ENCODE assay signal across 8 mouse cellular contexts in the genomic region with DNA sequence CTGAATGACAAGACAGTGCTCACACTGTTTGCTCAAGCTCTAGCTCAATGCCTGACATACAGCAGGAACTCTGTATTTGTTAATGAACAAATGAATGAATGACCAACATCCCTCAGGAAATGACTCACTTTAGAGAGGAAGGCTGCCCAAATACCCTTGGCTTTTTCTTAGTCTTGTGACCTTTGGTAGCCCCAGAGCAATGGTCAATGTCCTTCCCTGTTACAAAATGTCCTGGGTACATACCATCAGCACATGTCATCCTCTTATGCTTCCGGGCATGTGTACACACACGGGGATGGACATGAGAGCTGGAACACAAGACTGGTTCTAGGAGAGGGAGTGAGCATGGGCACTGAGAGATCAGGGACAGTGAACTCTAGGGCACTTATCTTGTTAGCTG. TPM values are rescaled to one million over a fixed set of nuclear protein-coding genes. Genes with fewer than 3 reads are reported as not detected.
DNase-seq lines count a peak whose midpoint lies in the region; TF ChIP-seq lines count a peak whose summit lies in the region.
"Had no signal": no experiment of that assay in that cellular context is flagged by ENCODE, and none has a peak within 500 bp of the region (broad histone marks: within the 10 kb centered on the region; RNA-seq: fewer than 3 reads in every experiment).

No protein-coding gene starts in this region.

- intact Hi-C loops in heart, postnatal 25 days (cut with DNase I) = no loop called here

- H3K36me3 ChIP-seq in liver, adult 2 months (ENCODE audit: control insufficient read depth, insufficient read depth, low read length) = no peaks in the 10 kb centered on the region
- H3K36me3 ChIP-seq in myocyte (ENCODE audit: control insufficient read depth, insufficient read depth) = peaks cover 4% of the 10 kb centered on the region

- TF ChIP-seq POLR2A in liver, adult 2 months (IDR thresholded peaks at IDR 0.05; ENCODE audit: extremely low read depth, insufficient read depth, low read length) = no peak
- TF ChIP-seq POLR2A in myocyte (IDR thresholded peaks at IDR 0.05; ENCODE audit: insufficient read length, low read depth) = no peak

- no peak overlapping the region for H3K9ac ChIP-seq in liver, adult 2 months (ENCODE audit: low read depth, low read length)

- DNase-seq in liver, adult 2 months (ENCODE audit: extremely low read depth, low read depth, low spot score) = peak; percentile 93
- no peak for DNase-seq in liver
- peak; percentile 61 for DNase-seq in heart, postnatal 25 days (ENCODE audit: low spot score)
- no peak for DNase-seq in testis, postnatal 10 days (ENCODE audit: low spot score)
- DNase-seq in layer of hippocampus, postnatal 25 days (ENCODE audit: extremely low spot score in 1 of 2, low spot score in 1 of 2) = no peak
- DNase-seq: thymus, postnatal 4 days had no signal

- H3K79me2 ChIP-seq in liver, adult 2 months (ENCODE audit: control insufficient read depth, insufficient read depth, low read length) = peaks cover 31% of the 10 kb centered on the region; the same call in 1 of the 2 replicates
- H3K79me2 ChIP-seq in myocyte (ENCODE audit: control insufficient read depth, insufficient read depth) = peaks cover 73% of the 10 kb centered on the region

- peaks cover 35% of the 10 kb centered on the region for H3K4me1 ChIP-seq in liver, adult 2 months (ENCODE audit: control insufficient read depth, insufficient read depth, low read length)
- H3K4me1 ChIP-seq in brown adipose tissue, adult 24 weeks (ENCODE audit: control insufficient read depth, insufficient read depth, insufficient read length, low read length) = peaks cover 28% of the 10 kb centered on the region

- no peak for TF ChIP-seq CTCF in liver, adult 2 months (IDR thresholded peaks at IDR 0.05; ENCODE audit: low read depth, low read length)

- H3K27me3 ChIP-seq in liver, adult 2 months (ENCODE audit: control insufficient read depth, insufficient read depth, low read length) = no peaks in the 10 kb centered on the region
- no peaks in the 10 kb centered on the region for H3K27me3 ChIP-seq in myocyte (ENCODE audit: control insufficient read depth, insufficient read depth, insufficient read length)

- no peak overlapping the region for H3K4me3 ChIP-seq in liver, adult 2 months (ENCODE audit: insufficient read depth, low read depth, low read length)
- H3K4me3 ChIP-seq in brown adipose tissue, adult 24 weeks (ENCODE audit: insufficient read depth, low read depth, low read length) = no peak overlapping the region
- H3K4me3 ChIP-seq in myocyte = no peak overlapping the region

- H3ac ChIP-seq in myocyte (ENCODE audit: control insufficient read depth, insufficient read length) = no peak overlapping the region

- H3K27ac ChIP-seq in liver, adult 2 months (replicated peaks; ENCODE audit: insufficient read depth, low read depth, low read length) = peak overlapping the region; percentile 84
- peak overlapping the region; percentile 77 for H3K27ac ChIP-seq in brown adipose tissue, adult 24 weeks (replicated peaks; ENCODE audit: low read depth, low read length)

- H3K4me2 ChIP-seq in myocyte (ENCODE audit: low read depth) = peak overlapping the region; percentile 54

- 0% methylated on average over 2 of the region's 2 CpGs for WGBS in liver, adult 2 months

TF ChIP-seq in myocyte, 11 proteins besides CTCF, POLR2A, EP300 and RAD21:
- TF ChIP-seq MAX (IDR thresholded peaks at IDR 0.05; ENCODE audit: low read depth) (no peak), MYOD1 (IDR thresholded peaks at IDR 0.05; ENCODE audit: control insufficient read depth in 1 of 3, insufficient read length in 2 of 3, low read depth in 2 of 3) (peak in 1 of 3 experiments; percentile 1), POLR2AphosphoS2 (IDR thresholded peaks at IDR 0.05; ENCODE audit: insufficient read length, low read depth) (no peak), CEBPB (IDR thresholded peaks at IDR 0.05; ENCODE audit: insufficient read depth, poor library complexity, severe bottlenecking) (0 out of 2 replicates have a peak, but pooled peaks have one; percentile 44)

RNA-seq across cellular contexts. Expression of gene Bcl2l1, which starts 25.5 kb away (rescaled TPM):
- total RNA-seq in liver, adult 2 months (2014; rRNA removed) = 14.9 and 16.1 TPM in 2 replicates
- polyA plus RNA-seq in liver, adult 2 months (2012; rRNA removed) = 30.4 and 33.8 TPM in 2 replicates
- 22.5 and 23.5 TPM in 2 replicates for polyA plus RNA-seq in brown adipose tissue, adult 24 weeks (2012; ENCODE audit: insufficient read depth, insufficient read length, missing spikeins)
- total RNA-seq in heart, postnatal 25 days (2021) = 10 to 100 TPM; 58.6 to 59.0 TPM
- polyA plus RNA-seq in myocyte (2012; fragmentation: generic; extraction: Trizol) = 57.0 TPM
- total RNA-seq in layer of hippocampus, postnatal 25 days (2021) = 100 to 1,000 TPM; 121 to 144 TPM

RNA-seq across cellular contexts. Expression of gene Tpx2, which starts 41.7 kb away (rescaled TPM):
- total RNA-seq in liver, adult 2 months (2014; rRNA removed) = 0.18 and 1.1 TPM in 2 replicates
- polyA plus RNA-seq in liver, adult 2 months (2012; rRNA removed) = 0.04 TPM in 1 of 2 replicates, not detected in the other
- not detected in 2 replicates for polyA plus RNA-seq in brown adipose tissue, adult 24 weeks (2012; ENCODE audit: insufficient read depth, insufficient read length, missing spikeins)
- 1 to 10 TPM; 1.5 to 1.6 TPM for total RNA-seq in heart, postnatal 25 days (2021)
- 26.3 TPM for polyA plus RNA-seq in myocyte (2012; fragmentation: generic; extraction: Trizol)
- total RNA-seq in layer of hippocampus, postnatal 25 days (2021) = 1 to 10 TPM; 1.5 to 2.6 TPM

RNA-seq across cellular contexts. Expression of gene Cox4i2, which starts 52.1 kb away (rescaled TPM):
- not detected in 2 replicates for total RNA-seq in liver, adult 2 months (2014; rRNA removed)
- 0.22 and 0.31 TPM in 2 replicates for polyA plus RNA-seq in liver, adult 2 months (2012; rRNA removed)
- 6.3 and 8.7 TPM in 2 replicates for polyA plus RNA-seq in brown adipose tissue, adult 24 weeks (2012; ENCODE audit: insufficient read depth, insufficient read length, missing spikeins)
- total RNA-seq in heart, postnatal 25 days (2021) = 10 to 100 TPM; 12.2 to 16.8 TPM
- polyA plus RNA-seq in myocyte (2012; fragmentation: generic; extraction: Trizol) = not detected
- 1 to 10 TPM; 2.0 to 2.7 TPM for total RNA-seq in layer of hippocampus, postnatal 25 days (2021)

Comparison
In these comparisons a context has a peak if more than half of its experiments do, and no peak if none do; other contexts are left out.
1. DNase-seq: peak in liver, adult 2 months (single experiment) and heart, postnatal 25 days (single experiment); none in liver (single experiment), testis, postnatal 10 days (single experiment) and layer of hippocampus, postnatal 25 days (0 of 2).